Mouse (Mus musculus) G1E (cell line): Measurements from ENCODE around the gene 1700011L22Rik.

Experiments used
- CTCF ChIP-seq: IDR thresholded peaks from 2 replicates; pipeline ENCODE4 v1.5.1; 2012; ENCODE audit warnings: low read depth, low read length, inconsistent platforms, mixed read lengths
- GATA1 ChIP-seq: IDR thresholded peaks from 2 replicates; pipeline ENCODE4 v1.6.1; 2012; ENCODE audit warnings: borderline replicate concordance, low read length, inconsistent platforms, mixed read lengths
- GATA2 ChIP-seq: IDR thresholded peaks from 2 replicates; pipeline ENCODE4 v1.6.1; 2012; ENCODE audit warnings: low read depth, low read length, inconsistent platforms, borderline replicate concordance
- POLR2AphosphoS5 ChIP-seq: IDR thresholded peaks from 2 replicates; pipeline ENCODE4 v1.6.1; 2012; ENCODE audit warnings: low read depth, low read length, inconsistent platforms; ENCODE audit not compliant: insufficient replicate concordance
- TAL1 ChIP-seq: conservative IDR thresholded peaks from 2 replicates; pipeline ENCODE4 v1.6.1; 2012; ENCODE audit warnings: low read depth, low read length, inconsistent platforms, mixed read lengths

GRCm38 (mm10) chr8:79185488-79185887 is 62.9 kb downstream of the 1700011L22Rik start:
- TF ChIP-seq CTCF, result no peak
- TF ChIP-seq POLR2AphosphoS5, result no peak
- TF ChIP-seq TAL1, result no peak
- no peak for TF ChIP-seq GATA2
- no peak for TF ChIP-seq GATA1
